Mouse (Mus musculus) small intestine, adult 2 months (tissue): ENCODE results near the gene Grb2. TPM values are rescaled to one million over a fixed set of nuclear protein-coding genes. Genes with fewer than 3 reads are reported as not detected.

Experiments
- H3K27ac ChIP-seq: fragments of 200-500 bp; 2 replicates; pipeline ENCODE4 v1.5.1; 2012; ENCODE audit warnings: low read depth, low read length, control low read depth, inconsistent platforms; ENCODE audit not compliant: insufficient read depth
- H3K27me3 ChIP-seq: fragments of 200-500 bp; 2 replicates; pipeline ENCODE4 v1.6.1; 2012; ENCODE audit warnings: mild to moderate bottlenecking, moderate library complexity, low read length, inconsistent platforms; ENCODE audit not compliant: control insufficient read depth, insufficient read depth
- H3K36me3 ChIP-seq: fragments of 200-500 bp; 2 replicates; pipeline ENCODE4 v1.6.1; 2012; ENCODE audit warnings: mild to moderate bottlenecking, low read length, control low read depth, inconsistent platforms; ENCODE audit not compliant: control insufficient read depth, insufficient read depth
- H3K4me1 ChIP-seq: fragments of 200-500 bp; 2 replicates; pipeline ENCODE4 v1.6.1; 2012; ENCODE audit warnings: low read length, inconsistent platforms, mixed read lengths; ENCODE audit not compliant: control insufficient read depth, insufficient read depth, insufficient read length
- H3K4me3 ChIP-seq: fragments of 200-500 bp; 2 replicates; pipeline ENCODE4 v1.5.1; 2012; ENCODE audit warnings: low read depth, mild to moderate bottlenecking, control low read depth, inconsistent platforms, low read length, moderate library complexity
- CTCF ChIP-seq: fragments of 200-500 bp; IDR thresholded peaks from 2 replicates; pipeline ENCODE4 v1.5.1; 2012; ENCODE audit warnings: low read depth, mild to moderate bottlenecking, control low read depth, inconsistent platforms, low read length, moderate library complexity, mixed read lengths; ENCODE audit not compliant: insufficient replicate concordance, insufficient read length; ENCODE audit errors: extremely low read depth
- POLR2A ChIP-seq: fragments of 200-500 bp; IDR thresholded peaks from 2 replicates; pipeline ENCODE4 v1.6.1; 2012; ENCODE audit warnings: low read depth, mild to moderate bottlenecking, control low read depth, inconsistent platforms, low read length, moderate library complexity
- WGBS: fragments of 180-500 bp; shearing (Covaris S2); methylation state at CpG from one replicate; pipeline ENCODE4 v1.1.7; 2018; 5-methylcytosine and 5-hydroxymethylcytosine counted together
- polyA plus RNA-seq: library from polyadenylated mRNA; depleted of rRNA; stranded (reverse); fragments of >200 nt; gene quantifications from 2 replicates; pipeline ENCODE4 v1.2.3, GENCODE M21; 2012

Grb2 gene
- polyA plus RNA-seq, 1 experiment = 34.8 TPM

DNA sequence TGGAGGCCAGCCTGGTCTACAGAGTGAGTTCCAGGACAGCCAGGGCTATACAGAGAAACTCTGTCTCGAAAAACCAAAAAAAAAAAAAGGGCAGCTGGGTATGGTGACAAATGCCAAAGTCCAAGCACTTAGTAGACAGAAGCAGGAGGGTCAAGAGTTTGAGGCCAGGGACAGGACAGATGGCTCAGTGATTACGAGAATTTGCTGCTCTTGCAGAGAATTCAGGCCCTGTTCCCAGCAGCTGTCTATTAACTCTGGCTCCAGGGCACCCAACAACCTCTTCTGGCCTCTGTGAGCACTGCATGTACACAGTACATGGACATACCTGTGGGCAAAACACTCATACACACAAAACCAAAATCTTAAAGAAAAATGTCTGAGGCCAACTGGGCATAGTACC is 90.4 kb downstream of the Grb2 start:
- TF ChIP-seq POLR2A (no peak), CTCF (no peak)
- Histone ChIP-seq H3K4me1 (peaks cover 6% of the 10 kb centered on the region), H3K27ac (no peak overlapping the region), H3K27me3 (no peaks in the 10 kb centered on the region), H3K36me3 (peaks cover 30% of the 10 kb centered on the region), H3K4me3 (no peak overlapping the region)
- WGBS = 77% methylated on average over 2 of the region's 2 CpGs

DNA sequence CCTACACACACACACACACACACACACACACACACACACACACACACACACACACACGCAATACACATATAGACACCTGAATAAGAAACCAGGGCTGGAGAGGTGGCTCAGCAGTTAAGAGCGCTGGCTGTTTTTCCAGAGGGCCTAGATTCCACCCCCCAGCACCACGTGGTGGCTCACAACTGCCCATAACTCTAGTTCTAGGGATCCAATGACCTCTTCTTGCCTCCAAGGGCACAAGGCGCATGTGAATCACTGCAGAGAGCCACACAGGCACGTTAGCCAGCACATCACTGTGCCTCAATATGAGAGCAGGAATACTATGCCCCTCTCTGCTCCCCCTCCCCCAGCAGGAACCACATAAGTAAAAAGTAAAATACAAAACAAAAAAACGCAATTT is 91.5 kb downstream of the Grb2 start:
- H3K27me3 ChIP-seq = no peaks in the 10 kb centered on the region
- no peak overlapping the region for H3K4me3 ChIP-seq
- peaks cover 7% of the 10 kb centered on the region for H3K4me1 ChIP-seq
- TF ChIP-seq CTCF (no peak), POLR2A (no peak)
- peaks cover 23% of the 10 kb centered on the region for H3K36me3 ChIP-seq
- H3K27ac ChIP-seq = no peak overlapping the region
- 93% methylated on average over 6 of the region's 6 CpGs for WGBS

DNA sequence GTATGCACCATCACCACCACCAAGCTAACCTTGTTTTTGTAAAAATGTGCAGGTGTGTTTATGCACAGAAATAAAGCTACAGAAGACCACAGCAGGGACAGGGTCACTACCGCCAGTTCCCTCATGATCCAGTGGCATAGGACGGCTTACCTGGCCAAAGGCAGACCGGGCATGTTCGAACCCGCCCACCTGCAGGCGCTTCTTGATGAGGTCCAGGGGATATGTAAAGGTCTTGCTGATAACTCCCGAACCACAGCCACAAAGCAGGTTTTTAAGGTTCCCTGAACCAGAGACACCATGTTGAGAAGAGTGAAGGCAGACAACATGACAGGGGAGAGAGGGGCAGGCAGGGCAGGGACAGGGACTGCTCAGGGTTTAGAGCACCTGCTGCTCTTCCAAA is 92.0 kb downstream of the Grb2 start:
- TF ChIP-seq CTCF (no peak), POLR2A (no peak)
- no peak overlapping the region for H3K27ac ChIP-seq
- 96% methylated on average over 7 of the region's 7 CpGs for whole genome bisulfite sequencing
- no peak overlapping the region for H3K4me3 ChIP-seq
- H3K27me3 ChIP-seq = no peaks in the 10 kb centered on the region
- peaks cover 22% of the 10 kb centered on the region for H3K36me3 ChIP-seq
- H3K4me1 ChIP-seq = peaks cover 11% of the 10 kb centered on the region

DNA sequence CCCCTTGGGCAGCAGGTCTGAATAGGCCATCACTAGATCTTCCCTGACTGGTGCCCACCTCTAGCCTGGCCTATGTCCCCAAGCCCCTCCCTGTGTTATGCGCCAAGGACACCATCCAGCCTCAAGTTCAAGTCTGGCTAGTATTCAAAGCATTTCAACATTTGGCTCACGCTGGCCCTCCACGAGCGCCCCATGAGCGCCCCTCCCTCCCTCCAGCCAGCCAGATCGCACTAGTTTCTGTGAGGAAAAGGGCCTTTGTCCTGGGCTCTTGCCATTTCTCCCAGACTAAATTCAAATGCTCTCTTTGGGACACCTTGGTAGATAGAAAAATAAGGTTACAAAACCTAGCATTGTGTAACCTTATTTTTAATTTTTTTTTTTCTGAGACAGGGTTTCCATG is 92.5 kb downstream of the Grb2 start:
- Histone ChIP-seq H3K4me3 (no peak overlapping the region), H3K27me3 (no peaks in the 10 kb centered on the region), H3K36me3 (peaks cover 20% of the 10 kb centered on the region), H3K27ac (no peak overlapping the region), H3K4me1 (peaks cover 11% of the 10 kb centered on the region)
- WGBS = 89% methylated on average over 6 of the region's 6 CpGs
- TF ChIP-seq POLR2A = no peak
- TF ChIP-seq CTCF = no peak

DNA sequence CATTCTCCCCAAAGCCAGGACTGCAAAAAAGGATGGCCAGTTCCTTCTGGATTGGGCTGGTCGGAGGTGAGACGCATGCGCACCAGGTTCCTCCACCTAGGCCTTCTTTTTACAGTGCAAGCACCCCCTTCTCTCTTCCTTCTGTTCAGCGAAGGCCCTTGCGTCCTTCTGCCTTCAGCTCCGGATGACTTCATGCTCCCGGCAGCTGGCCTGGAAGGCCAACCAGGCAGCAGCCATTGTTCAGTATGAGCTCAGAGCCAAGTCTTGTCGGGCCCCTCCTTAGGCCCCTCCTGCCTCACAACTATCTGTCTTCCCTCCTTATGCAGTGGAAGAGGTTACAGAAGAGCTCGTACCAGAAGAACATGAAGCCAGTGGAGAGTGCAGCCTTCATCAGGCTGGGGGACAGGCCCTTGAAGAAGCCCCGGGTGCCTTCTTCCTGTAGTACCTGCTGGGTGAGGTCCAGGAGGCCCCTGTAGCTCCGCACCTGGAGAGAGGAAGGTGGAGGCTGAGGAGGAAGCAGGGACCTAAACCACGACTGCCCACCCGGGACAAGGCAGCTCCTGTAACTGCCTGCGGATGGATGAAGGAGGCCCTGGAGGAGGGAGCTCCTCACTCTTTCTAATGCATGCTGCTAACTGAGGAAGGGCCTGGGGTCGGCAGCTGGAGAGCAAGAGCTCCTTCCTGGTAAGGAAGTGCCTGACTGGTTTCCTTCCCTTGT is 93.1 kb downstream of the Grb2 start:
- TF ChIP-seq CTCF = no peak
- no peak for TF ChIP-seq POLR2A
- H3K27ac ChIP-seq = no peak overlapping the region
- H3K36me3 ChIP-seq = peaks cover 15% of the 10 kb centered on the region
- 84% methylated on average over 15 of the region's 15 CpGs for WGBS
- no peaks in the 10 kb centered on the region for H3K27me3 ChIP-seq
- peaks cover 11% of the 10 kb centered on the region for H3K4me1 ChIP-seq
- no peak overlapping the region for H3K4me3 ChIP-seq

DNA sequence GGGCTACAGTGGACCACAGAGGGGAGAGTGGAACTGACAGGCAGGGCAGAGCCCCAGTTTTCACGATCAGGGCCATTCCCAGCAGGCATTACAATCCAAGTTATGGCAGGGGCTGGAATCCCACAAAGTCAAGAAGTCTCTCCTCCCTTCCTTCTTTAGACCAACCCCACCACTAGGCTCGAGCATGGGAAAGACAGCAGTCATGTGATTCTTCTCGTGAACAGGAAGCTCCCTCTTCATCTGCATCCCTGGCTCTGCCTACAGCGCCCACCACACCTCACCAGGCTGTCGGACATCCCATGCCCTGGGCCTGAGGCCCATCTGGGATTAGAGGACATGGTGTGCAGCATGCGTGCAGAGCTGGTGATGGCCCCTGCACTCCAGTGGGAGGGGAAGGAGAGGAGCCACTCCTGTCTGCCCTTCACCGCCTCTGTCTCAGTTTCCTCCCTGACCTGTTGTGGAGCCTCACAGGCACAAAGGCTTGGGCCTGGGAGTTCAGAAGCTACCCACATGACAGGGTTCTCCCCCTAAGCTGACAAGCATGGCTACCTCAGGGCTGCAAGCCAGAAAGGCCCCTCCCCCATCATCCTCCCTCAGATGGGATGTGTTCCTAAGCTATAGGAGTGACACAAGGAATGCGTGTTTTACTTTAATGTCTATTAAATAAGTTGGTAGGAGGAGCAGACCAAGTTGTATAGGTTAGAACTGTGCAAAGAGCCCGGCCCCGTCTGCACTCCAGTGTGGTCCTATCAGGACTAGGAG is 93.9 kb downstream of the Grb2 start:
- H3K4me3 ChIP-seq = no peak overlapping the region
- no peak overlapping the region for H3K27ac ChIP-seq
- WGBS = 85% methylated on average over 10 of the region's 10 CpGs
- peaks cover 15% of the 10 kb centered on the region for H3K36me3 ChIP-seq
- peaks cover 11% of the 10 kb centered on the region for H3K4me1 ChIP-seq
- no peaks in the 10 kb centered on the region for H3K27me3 ChIP-seq
- TF ChIP-seq CTCF = no peak
- no peak for TF ChIP-seq POLR2A
